Mouse (Mus musculus): ENCODE measurements around the gene 3110040M04Rik. TPM values are rescaled to one million over a fixed set of nuclear protein-coding genes. Genes with fewer than 3 reads are reported as not detected.
A peak's percentile ranks its signal among the peaks of the same experiment; 100 is the strongest.

Gene 3110040M04Rik
- total RNA-seq, 2 experiments from 2014 or later = not detected

- DNase-seq = no peak
- intact Hi-C loops (cut with DNase I) = no loop called here
Observed at GRCm38 (mm10) chr1:151228320-151228989, 24.5 kb downstream of the 3110040M04Rik start.

DNA sequence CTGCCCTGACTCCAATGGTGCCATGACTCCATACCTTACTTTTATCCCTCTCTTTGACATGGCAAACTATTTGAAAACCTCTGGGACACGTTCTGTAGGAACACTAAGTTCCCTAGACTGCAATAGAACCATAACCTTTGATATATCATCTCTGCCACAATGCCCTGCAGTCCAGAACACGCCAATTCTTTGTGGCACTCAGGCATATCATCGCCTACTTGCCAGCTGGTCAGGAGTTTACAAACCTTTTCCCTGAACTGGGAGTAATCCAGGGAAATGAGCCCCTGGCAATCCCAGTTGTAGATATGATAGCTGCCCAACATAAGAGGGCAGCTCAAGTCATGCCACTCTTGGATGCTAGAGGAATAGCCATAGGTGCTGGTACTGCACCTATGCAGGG, 28.4 kb downstream of the 3110040M04Rik start:
- intact Hi-C loops (cut with DNase I) = no loop called here
- no peak for DNase-seq

DNA sequence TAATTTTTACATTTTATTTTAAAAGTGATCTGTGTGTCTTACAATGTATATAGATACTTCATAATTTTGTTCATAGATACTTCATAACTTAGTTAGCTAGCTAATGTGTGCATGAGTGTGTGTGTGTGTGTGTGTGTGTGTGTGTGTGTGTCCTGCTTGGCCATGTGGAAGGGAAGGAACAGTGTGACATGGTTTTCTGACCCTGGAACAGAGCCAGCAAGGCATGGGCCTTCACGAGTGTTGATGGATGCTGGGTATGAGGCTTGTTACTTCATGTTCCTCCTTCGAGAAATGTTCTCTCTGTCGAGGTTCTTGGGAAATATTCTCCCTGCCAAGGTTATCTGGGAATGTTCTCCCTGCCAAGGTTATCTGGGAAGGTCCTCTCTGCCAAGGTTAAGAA, 29.8 kb downstream of the 3110040M04Rik start:
- intact Hi-C loops (cut with DNase I) = no loop called here

GRCm38 (mm10) chr1:151235574-151235973, 31.7 kb downstream of the 3110040M04Rik start:
- intact Hi-C loops (cut with DNase I) = no loop called here
- DNase-seq = no peak

More for the DNA sequence above, 29.8 kb downstream of the 3110040M04Rik start:
- no peak for DNase-seq

DNA sequence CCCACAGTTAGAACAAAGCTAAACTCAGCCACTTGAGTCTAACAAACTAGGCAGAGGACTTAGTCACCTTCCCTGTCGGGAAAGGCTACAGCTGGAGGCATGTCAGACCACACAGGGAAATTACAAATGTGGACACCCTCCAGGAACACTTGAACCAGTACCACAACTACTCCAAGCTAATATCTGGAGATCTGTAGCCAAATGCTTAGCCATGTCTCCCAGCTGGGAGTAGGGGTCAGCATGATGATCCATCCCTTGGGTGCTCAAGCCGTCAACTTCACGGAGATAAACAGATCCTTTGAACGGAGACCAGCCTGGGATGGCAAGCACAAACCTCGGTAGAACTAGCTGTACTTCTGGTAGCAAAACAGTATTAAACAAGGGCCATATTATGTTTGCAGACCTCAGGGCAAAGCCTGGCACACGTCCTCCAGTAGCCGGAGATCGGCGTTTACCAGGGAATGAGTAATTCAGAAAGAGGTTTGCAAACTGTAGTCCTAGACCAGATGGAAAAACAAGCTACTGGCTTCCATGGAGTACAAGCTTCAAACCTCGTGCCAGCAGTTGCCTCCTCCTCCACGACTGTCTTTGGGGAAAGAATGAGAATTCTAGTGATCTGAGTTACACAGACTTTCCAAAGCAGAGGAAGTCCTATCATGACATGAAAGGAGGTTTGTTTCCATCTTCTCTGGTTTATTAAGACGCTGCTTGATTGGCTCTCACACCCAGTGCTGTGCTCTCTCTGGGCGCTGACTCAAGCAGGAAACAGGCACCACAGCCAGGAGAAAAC, 32.4 kb downstream of the 3110040M04Rik start:
- peak; percentile 40 to 46 for DNase-seq
- intact Hi-C loops (cut with DNase I) = no loop called here

DNA sequence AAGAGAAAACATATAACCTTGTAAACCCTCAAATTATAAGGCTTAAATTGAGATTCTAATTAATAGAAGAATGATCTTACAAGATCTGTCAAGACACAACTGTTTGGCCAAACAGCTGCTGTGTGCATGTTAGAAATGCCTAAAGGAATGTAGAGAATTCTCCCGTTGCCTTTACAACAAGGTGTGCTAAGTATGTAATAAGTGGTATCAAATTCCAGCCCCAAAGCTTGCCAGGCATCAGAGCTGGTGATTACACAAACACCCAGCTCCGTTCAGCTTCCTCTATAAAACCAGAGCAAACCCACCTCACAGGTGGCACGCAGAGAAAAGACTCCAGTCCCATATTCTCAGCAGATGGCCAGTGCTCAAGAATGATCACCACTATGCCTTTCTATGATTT, 33.9 kb downstream of the 3110040M04Rik start:
- intact Hi-C loops (cut with DNase I) = no loop called here
- DNase-seq = no peak

GRCm38 (mm10) chr1:151243332-151243731, 39.4 kb downstream of the 3110040M04Rik start:
- intact Hi-C loops (cut with DNase I) = no loop called here
- DNase-seq = no peak

DNA sequence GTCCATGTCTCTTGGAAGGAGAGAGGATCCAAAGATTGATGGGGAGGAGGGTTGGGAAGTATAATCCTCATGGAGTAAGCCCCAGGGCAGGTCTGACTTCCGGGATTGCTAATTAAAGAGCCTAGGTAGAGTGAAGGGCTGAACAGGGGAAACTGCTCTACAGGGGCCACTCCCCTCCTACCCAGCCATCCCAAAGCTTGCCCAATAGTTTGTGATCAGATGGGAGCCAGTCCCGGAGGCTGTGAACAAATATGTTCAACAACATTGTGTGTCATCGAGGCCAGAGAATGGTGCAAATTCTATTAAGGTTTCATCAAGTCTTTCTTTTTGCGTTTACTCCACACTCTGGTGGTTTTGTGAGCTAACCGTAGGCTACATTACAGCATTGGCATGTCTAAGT, 40.1 kb downstream of the 3110040M04Rik start:
- no peak for DNase-seq
- intact Hi-C loops (cut with DNase I) = no loop called here

GRCm38 (mm10) chr1:151244761-151245160, 40.8 kb downstream of the 3110040M04Rik start:
- intact Hi-C loops (cut with DNase I) = no loop called here
- no peak for DNase-seq

DNA sequence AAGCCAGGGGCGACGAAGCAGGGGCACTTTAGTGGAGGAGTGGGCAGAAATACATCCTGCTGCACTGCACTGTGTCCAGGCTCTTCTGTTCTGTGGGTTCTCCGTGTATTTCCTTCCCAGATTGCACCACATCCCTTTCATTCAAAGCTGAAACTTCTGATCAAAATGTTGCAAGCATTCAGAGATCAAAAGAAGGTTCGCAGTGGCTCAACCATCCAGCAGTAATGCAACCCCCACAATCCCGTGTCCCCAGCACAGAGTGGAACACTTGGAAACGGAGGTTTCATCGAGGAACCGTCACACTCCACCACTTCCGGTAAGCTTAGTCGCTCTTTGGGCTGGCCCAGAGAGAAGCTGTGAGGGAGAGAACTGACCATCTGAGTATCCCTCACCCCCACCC, 41.2 kb downstream of the 3110040M04Rik start:
- DNase-seq = no peak
- intact Hi-C loops (cut with DNase I) = no loop called here

- no peak for DNase-seq
- intact Hi-C loops (cut with DNase I) = no loop called here
Observed at GRCm38 (mm10) chr1:151245846-151246245, 41.9 kb downstream of the 3110040M04Rik start.

DNA sequence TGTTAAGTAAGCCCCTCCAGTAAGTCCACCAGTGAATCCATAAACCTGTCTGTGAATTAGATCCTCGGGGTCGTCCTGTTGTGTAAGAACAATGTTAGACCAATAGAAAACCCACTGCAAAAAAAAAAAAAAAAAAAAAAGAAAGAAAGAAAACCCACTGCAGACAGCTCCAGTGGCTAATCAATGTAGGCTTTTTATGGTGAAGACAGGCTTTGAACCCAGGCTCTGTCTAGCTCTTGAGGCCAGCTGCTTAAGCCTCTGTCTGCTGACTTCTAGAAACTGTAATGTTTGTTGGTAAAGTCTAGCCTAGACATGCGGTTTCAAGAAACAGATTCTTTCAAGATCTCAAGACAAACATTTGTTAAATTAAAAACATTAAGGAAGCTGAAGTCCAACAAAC, 46.2 kb downstream of the 3110040M04Rik start:
- intact Hi-C loops (cut with DNase I) = no loop called here
- no peak for DNase-seq

GRCm38 (mm10) chr1:151250529-151251193, 46.7 kb downstream of the 3110040M04Rik start:
- intact Hi-C loops (cut with DNase I) = no loop called here

DNA sequence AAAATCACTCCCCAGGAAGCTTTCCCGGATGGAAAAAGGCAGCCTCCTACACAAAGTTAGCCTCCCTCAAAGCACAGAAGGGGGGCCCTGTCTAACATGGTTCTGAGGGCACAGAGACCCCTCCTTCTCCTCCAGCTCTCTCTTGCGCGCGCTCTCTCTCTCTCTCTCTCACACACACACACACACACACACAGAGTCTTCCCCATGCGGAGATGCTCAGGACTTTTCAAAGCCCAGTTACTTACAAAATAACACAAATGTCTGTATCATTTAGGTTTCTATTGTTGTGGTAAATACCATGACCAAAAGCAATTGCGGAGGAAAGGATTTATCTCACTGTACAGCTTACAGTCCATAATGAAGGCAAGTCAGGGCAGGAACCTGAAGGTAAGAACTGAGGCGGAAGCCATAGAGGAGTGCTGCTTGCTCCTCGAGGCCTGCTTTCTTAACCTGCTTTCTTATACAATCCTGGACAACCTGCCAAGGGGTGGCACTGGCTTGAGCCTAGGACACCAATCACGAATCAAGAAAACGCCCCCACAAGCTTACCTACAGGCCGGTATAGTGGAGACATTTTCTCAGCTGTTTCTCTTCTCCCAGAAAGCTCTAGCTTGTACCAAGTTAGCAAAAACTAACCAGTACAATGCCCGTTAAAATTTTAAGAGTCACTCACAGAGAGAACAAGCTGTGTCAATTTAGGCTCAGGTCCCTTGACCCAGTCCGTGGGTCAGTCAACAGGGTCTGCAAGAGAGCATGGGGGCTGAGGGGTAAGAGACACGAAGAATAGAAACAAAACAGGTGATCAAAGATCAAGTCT, 47.5 kb downstream of the 3110040M04Rik start:
- DNase-seq = no peak
- intact Hi-C loops (cut with DNase I) = no loop called here

More at GRCm38 (mm10) chr1:151250529-151251193, 46.7 kb downstream of the 3110040M04Rik start:
- peak; percentile 60 to 68 for DNase-seq

Other genes starting within 250 kb of the 3110040M04Rik start
- gene Hmcn1, start 210.7 kb upstream of the 3110040M04Rik start, total RNA-seq (2021) = 10 to 100 TPM; 24.6 to 25.6 TPM
- under 1 TPM; 0.61 to 0.91 TPM for gene Gm47985, start 21.6 kb upstream of the 3110040M04Rik start, total RNA-seq (2021)
- gene Gm8947, start 11.7 kb upstream of the 3110040M04Rik start, total RNA-seq (2021) = not detected
- gene Gm47995, start 5.7 kb upstream of the 3110040M04Rik start, total RNA-seq (2021) = not detected
- not detected for gene Gm47996, start 6.0 kb downstream of the 3110040M04Rik start, total RNA-seq (2021)
- gene Ivns1abp, start 140.4 kb downstream of the 3110040M04Rik start, total RNA-seq (2021) = 100 to 1,000 TPM; 450 to 452 TPM
- 10 to 100 TPM; 10.0 to 12.1 TPM for gene Swt1, start 224.3 kb downstream of the 3110040M04Rik start, total RNA-seq (2021)
- 10 to 100 TPM; 19.5 to 22.7 TPM for gene Trmt1l, start 224.4 kb downstream of the 3110040M04Rik start, total RNA-seq (2021)